In genomic region chr7:30534633-30535577, GRCm38 (mm10) we compare ENCODE assay signal across 7 mouse cellular contexts. TPM values are rescaled to one million over a fixed set of nuclear protein-coding genes. Genes with fewer than 3 reads are reported as not detected.
DNase-seq lines count a peak whose midpoint lies in the region; ATAC-seq lines count a peak whose summit lies in the region.

TSS of gene Arhgap33 (minus strand) at chr7:30535060.

- no peaks in the 10 kb centered on the region for H3K9me3 ChIP-seq in intestine, embryonic 15.5 days
- no peaks in the 10 kb centered on the region for H3K9me3 ChIP-seq in midbrain, embryonic 10.5 days (replicated peaks)

- H3K4me2 ChIP-seq in intestine, embryonic 15.5 days (replicated peaks), result peak within 1 kb of the TSS; percentile 94

- intact Hi-C loops in left cerebral cortex, postnatal 25 days (cut with DNase I), result no loop called here

- H3K4me1 ChIP-seq in intestine, embryonic 15.5 days (replicated peaks), result peaks cover 15% of the 10 kb centered on the region
- H3K4me1 ChIP-seq in midbrain, embryonic 10.5 days, result peaks cover 39% of the 10 kb centered on the region

- H3K36me3 ChIP-seq in intestine, embryonic 15.5 days, result peaks cover 13% of the 10 kb centered on the region
- peaks cover 50% of the 10 kb centered on the region for H3K36me3 ChIP-seq in midbrain, embryonic 10.5 days

- DNase-seq in adrenal gland, adult 18-20 months (ENCODE audit: low spot score in 2 of 2), result peak; percentile 90 to 94
- DNase-seq in embryo, embryonic 11 days, result peak; percentile 100
- peak; percentile 96 for DNase-seq in gastrocnemius, postnatal 25 days
- peak; percentile 98 for DNase-seq in left cerebral cortex, postnatal 25 days (ENCODE audit: low spot score in 2 of 2)
- DNase-seq in midbrain, embryonic 10.5 days (ENCODE audit: low spot score), result peak; percentile 98
- peak; percentile 98 for DNase-seq in right cerebral cortex, postnatal 4 days

- H3K4me3 ChIP-seq in intestine, embryonic 15.5 days (replicated peaks), result peak within 1 kb of the TSS; percentile 80
- peak within 1 kb of the TSS; percentile 67 for H3K4me3 ChIP-seq in midbrain, embryonic 10.5 days

- ATAC-seq in intestine, embryonic 15.5 days, result peak; percentile 96

- H3K27me3 ChIP-seq in intestine, embryonic 15.5 days (replicated peaks), result no peaks in the 10 kb centered on the region
- peaks cover 23% of the 10 kb centered on the region for H3K27me3 ChIP-seq in midbrain, embryonic 10.5 days (ENCODE audit: low read depth, poor library complexity, severe bottlenecking)

- peak within 1 kb of the TSS; percentile 56; the same call in 1 of the 2 replicates for H3K27ac ChIP-seq in intestine, embryonic 15.5 days
- peak within 1 kb of the TSS; percentile 97 for H3K27ac ChIP-seq in midbrain, embryonic 10.5 days (replicated peaks)

- under 1% methylated on average over 66 of the region's 84 CpGs for WGBS in intestine, embryonic 15.5 days
- WGBS in midbrain, embryonic 10.5 days, result under 1% methylated on average over 78 of the region's 84 CpGs

- H3K9ac ChIP-seq in intestine, embryonic 15.5 days, result peak within 1 kb of the TSS; percentile 73

RNA-seq across cellular contexts. Expression of gene Arhgap33, which starts in this region (rescaled TPM):
- total RNA-seq in adrenal gland, adult 18-20 months (2021), result 1 to 10 TPM; 1.8 to 2.7 TPM
- 1 to 10 TPM in 1 of 2 experiments, under 1 TPM in 1; 0.74 to 1.1 TPM for total RNA-seq in gastrocnemius, postnatal 25 days (2021)
- polyA plus RNA-seq in intestine, embryonic 15.5 days (2015; fragmentation: Nextera tagmentation; extraction: Ambion mirVana), result 7.4 and 7.8 TPM in 2 replicates
- total RNA-seq in left cerebral cortex, postnatal 25 days (2021), result 100 to 1,000 TPM; 190 to 213 TPM
- polyA plus RNA-seq in midbrain, embryonic 10.5 days (2016; fragmentation: Nextera tagmentation; extraction: Ambion mirVana), result 36.6 and 62.0 TPM in 2 replicates

Comparison
In these comparisons a context has a peak if more than half of its experiments do, and no peak if none do; other contexts are left out.
1. Peak in every context shown above with its lines: DNase-seq, ATAC-seq, H3K4me3 ChIP-seq and H3K27ac ChIP-seq.
2. RNA of gene Arhgap33 (total RNA-seq): 190 to 213 TPM in left cerebral cortex, postnatal 25 days; 1.8 to 2.7 TPM in adrenal gland, adult 18-20 months and 0.74 to 1.1 TPM in gastrocnemius, postnatal 25 days; every median in the first group is over 10 times any median in the second.